Mouse (Mus musculus) heart, embryonic 13.5 days (tissue): ENCODE measurements at regions not wholly inside any gene's neighbourhood (a gene's known extent, or its start where the extent isn't known, plus 50 kb on each side); places are given as distances from the start of the nearest gene placed in this dataset.

Experiments used
- ATAC-seq: fragments of 200-750 bp; cut with Nextera tagmentation; 2 replicates; pipeline ENCODE4 v1.8.0; 2017; ENCODE audit warnings: moderate TSS enrichment; ENCODE audit not compliant: insufficient number of reproducible peaks, low FRiP score, low TSS enrichment; ENCODE audit errors: extremely low read depth
- H3K27ac ChIP-seq: fragments of 300-500 bp; sonication (generic); replicated peaks from 2 replicates; pipeline ENCODE4 v1.5.1; 2015; ENCODE audit warnings: moderate library complexity, mild to moderate bottlenecking, inconsistent platforms
- H3K27me3 ChIP-seq: fragments of 300-500 bp; sonication (generic); replicated peaks from 2 replicates; pipeline ENCODE4 v1.6.1; 2015; ENCODE audit warnings: mild to moderate bottlenecking, inconsistent platforms
- H3K36me3 ChIP-seq: fragments of 300-500 bp; sonication (generic); 2 replicates; pipeline ENCODE4 v1.6.1; 2015; ENCODE audit warnings: mild to moderate bottlenecking, inconsistent platforms
- H3K4me1 ChIP-seq: fragments of 300-500 bp; sonication (generic); 2 replicates; pipeline ENCODE4 v1.6.1; 2015; ENCODE audit warnings: inconsistent platforms
- H3K4me2 ChIP-seq: fragments of 300-500 bp; sonication (generic); 2 replicates; pipeline ENCODE4 v1.6.1; 2015; ENCODE audit warnings: inconsistent platforms, mild to moderate bottlenecking, moderate library complexity
- H3K4me3 ChIP-seq: fragments of 300-500 bp; sonication (generic); 2 replicates; pipeline ENCODE4 v1.5.1; 2015; ENCODE audit warnings: moderate library complexity, mild to moderate bottlenecking, inconsistent platforms
- H3K9ac ChIP-seq: fragments of 300-500 bp; sonication (generic); 2 replicates; pipeline ENCODE4 v1.6.1; 2015; ENCODE audit warnings: inconsistent platforms, mild to moderate bottlenecking, moderate library complexity
- H3K9me3 ChIP-seq: fragments of 300-500 bp; sonication (generic); 2 replicates; pipeline ENCODE4 v1.6.1; 2016; ENCODE audit warnings: inconsistent platforms
- WGBS: fragments of 180-500 bp; shearing (Covaris S2); methylation state at CpG from one replicate; pipeline ENCODE4 v1.1.7; 2015; ENCODE audit warnings: mixed read lengths; 5-methylcytosine and 5-hydroxymethylcytosine counted together

DNA sequence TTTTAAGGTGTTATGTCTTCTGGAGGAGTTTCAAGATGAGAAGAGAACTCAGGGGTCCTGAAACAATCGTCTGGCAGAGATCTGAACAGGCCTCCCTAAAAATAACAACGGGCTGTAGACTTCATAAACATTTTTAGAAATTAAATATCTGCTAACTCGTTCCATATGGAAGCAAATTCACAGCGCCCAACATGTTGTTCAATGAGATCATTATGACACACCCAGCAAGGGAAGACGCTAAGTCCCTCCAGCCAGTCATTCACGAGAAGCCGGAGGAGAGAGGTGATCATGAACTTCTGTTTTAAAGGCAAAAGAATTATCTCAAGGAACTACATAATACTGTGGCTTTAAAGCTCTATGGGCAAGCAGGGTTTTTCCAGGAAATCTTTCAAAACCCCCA, 334.8 kb downstream of the Efna5 start:
- H3K36me3 ChIP-seq = no peaks in the 10 kb centered on the region
- peaks cover 7% of the 10 kb centered on the region for H3K4me1 ChIP-seq
- H3K9me3 ChIP-seq = no peaks in the 10 kb centered on the region
- H3K4me2 ChIP-seq = no peak overlapping the region
- H3K27me3 ChIP-seq = no peaks in the 10 kb centered on the region
- H3K27ac ChIP-seq = no peak overlapping the region
- H3K4me3 ChIP-seq = no peak overlapping the region
- 71% methylated on average over 7 of the region's 7 CpGs for WGBS
- H3K9ac ChIP-seq = no peak overlapping the region
- ATAC-seq = no peak

DNA sequence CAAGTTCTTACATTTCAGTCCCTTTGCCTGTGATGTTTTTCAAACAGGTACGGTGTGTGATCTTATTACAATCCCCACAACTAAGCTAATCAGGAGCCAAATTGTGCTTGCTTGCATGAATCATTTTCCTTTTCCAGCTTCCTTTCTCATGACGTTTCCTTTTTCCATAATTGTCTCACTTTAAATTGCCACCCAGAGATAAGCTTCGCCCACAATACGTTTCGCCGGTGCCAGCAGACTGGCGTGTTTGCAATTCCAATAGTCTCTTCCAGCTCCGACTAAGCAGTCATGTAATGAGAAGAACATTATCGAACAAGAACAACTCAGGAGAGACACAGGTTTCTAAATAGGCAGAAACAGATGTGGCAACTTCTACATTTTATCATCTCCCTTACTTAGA, 335.8 kb downstream of the Efna5 start:
- Histone ChIP-seq H3K27me3 (no peaks in the 10 kb centered on the region), H3K9me3 (no peaks in the 10 kb centered on the region), H3K9ac (0 out of 2 replicates have a peak overlapping the region, but pooled peaks have one; percentile 3), H3K36me3 (no peaks in the 10 kb centered on the region), H3K27ac (no peak overlapping the region), H3K4me1 (peaks cover 7% of the 10 kb centered on the region), H3K4me3 (no peak overlapping the region), H3K4me2 (peak overlapping the region; percentile 46)
- 23% methylated on average over 9 of the region's 9 CpGs for WGBS
- ATAC-seq = no peak

DNA sequence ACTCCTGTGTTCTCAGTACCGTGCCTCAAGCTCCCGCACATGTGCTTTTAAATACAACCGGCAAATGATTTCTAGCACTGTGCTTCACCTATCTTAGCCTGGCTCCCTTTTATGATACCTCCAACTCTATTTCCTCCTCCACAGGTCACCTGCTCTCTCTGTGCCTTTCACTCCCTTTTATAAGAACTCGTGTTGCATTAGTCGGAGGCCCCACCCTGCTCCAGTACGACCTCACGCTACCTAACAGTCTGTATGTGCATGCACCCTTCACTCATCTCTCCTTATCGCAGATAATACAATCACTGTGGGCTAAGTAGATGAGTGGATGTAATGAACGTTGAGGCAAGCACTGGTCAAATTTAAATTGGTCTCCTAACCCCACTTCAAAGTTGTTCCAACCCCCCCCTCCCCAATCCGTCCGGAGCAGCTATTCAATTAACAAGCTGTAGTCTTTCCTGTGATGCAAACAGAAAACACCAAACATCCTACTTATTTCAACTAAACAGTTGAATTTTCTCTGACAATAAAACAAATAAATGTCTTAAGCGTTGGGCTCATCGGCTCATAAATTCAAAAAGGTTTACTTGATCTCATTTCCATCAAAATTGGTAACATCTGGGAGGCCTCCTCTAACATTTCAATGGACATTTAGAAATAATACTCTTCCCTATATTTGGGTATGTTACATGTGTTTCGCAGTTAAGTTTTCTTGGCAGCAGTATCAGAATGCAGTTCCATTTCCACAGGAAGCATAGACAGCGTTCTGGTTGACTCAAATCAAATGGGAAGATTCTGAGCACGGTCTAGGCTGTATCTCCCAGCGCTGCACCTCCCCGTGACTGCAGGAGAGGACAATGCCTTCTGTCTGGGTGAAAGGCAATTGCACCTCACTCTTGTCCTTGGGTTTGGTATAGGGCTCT, 337.8 kb downstream of the Efna5 start:
- Histone ChIP-seq H3K27me3 (no peaks in the 10 kb centered on the region), H3K9me3 (no peaks in the 10 kb centered on the region), H3K27ac (no peak overlapping the region), H3K4me2 (no peak overlapping the region), H3K4me1 (peaks cover 7% of the 10 kb centered on the region), H3K36me3 (no peaks in the 10 kb centered on the region), H3K4me3 (no peak overlapping the region), H3K9ac (no peak overlapping the region)
- WGBS = 77% methylated on average over 18 of the region's 18 CpGs
- no peak for ATAC-seq

DNA sequence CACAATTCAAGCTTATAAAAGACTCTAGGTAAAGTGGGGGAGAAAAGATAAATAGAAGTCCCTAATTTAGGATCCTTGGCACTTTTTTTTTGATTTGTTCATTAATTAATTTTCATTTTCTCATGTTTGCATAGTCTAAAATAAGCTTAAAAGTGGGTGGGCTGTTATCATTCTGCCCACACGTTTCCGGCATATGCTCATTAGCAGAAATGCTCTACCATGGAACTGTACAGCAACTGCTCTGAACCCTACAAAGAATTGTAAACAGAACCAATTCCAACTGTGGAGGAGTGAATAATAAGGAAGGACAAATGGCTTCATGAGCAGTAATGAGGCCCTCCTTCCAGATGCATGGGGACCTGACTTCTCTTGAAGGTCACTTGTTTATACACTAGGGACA, 351.2 kb downstream of the Efna5 start:
- WGBS = 74% methylated on average over 2 of the region's 2 CpGs
- no peaks in the 10 kb centered on the region for H3K36me3 ChIP-seq
- no peak overlapping the region for H3K9ac ChIP-seq
- no peaks in the 10 kb centered on the region for H3K27me3 ChIP-seq
- H3K9me3 ChIP-seq = no peaks in the 10 kb centered on the region
- ATAC-seq = no peak
- no peak overlapping the region for H3K4me3 ChIP-seq
- H3K4me1 ChIP-seq = 0 out of 2 replicates have a peak, but pooled peaks cover 5% of the 10 kb centered on the region
- H3K27ac ChIP-seq = no peak overlapping the region
- no peak overlapping the region for H3K4me2 ChIP-seq

DNA sequence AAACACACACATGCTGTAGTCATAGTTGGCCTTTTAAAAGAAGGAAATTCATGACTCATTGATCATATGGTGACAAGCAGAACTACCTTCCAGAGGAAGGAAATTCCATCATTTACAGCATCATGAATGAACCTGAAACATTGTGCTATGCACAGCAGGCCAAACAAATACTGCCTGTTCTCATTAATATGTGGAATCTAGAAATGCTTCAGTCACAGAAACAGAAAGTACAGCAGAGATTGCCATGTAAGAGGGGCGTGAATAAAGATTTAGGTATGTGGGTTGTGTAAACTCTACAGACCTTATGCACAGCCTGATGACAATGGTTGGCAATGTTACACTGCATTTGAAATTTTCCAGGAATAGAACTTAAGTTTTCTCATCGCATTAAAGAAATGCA, 353.6 kb downstream of the Efna5 start:
- H3K27me3 ChIP-seq = no peaks in the 10 kb centered on the region
- WGBS = 67% methylated on average over 2 of the region's 2 CpGs
- no peaks in the 10 kb centered on the region for H3K9me3 ChIP-seq
- no peak for ATAC-seq
- no peak overlapping the region for H3K9ac ChIP-seq
- no peak overlapping the region for H3K27ac ChIP-seq
- H3K36me3 ChIP-seq = no peaks in the 10 kb centered on the region
- no peak overlapping the region for H3K4me3 ChIP-seq
- 0 out of 2 replicates have a peak, but pooled peaks cover 5% of the 10 kb centered on the region for H3K4me1 ChIP-seq
- no peak overlapping the region for H3K4me2 ChIP-seq

DNA sequence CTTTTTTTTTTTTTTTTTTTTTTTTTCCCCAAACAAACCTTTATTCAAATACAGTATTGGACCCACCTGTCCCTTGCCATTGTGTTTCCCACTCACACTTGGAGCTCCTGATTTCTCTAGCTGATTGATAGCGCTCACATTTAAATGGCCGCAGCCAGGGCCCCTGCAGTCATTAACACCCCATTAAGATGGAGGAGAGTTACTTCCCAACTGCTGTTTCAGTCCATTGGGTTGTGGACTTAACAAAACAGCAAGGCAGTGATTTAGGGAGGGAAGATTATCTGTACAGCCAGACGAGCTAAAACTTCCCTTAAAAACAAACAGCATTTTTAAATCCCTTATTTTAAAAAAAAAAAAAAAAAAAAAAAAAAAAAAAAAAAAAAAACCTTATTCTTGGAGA, 367.5 kb downstream of the Efna5 start:
- H3K4me1 ChIP-seq = no peaks in the 10 kb centered on the region
- no peak overlapping the region for H3K4me3 ChIP-seq
- H3K27ac ChIP-seq = no peak overlapping the region
- no peak overlapping the region for H3K9ac ChIP-seq
- 60% methylated on average over 3 of the region's 3 CpGs for WGBS
- H3K27me3 ChIP-seq = no peaks in the 10 kb centered on the region
- H3K36me3 ChIP-seq = no peaks in the 10 kb centered on the region
- ATAC-seq = no peak
- no peaks in the 10 kb centered on the region for H3K9me3 ChIP-seq
- no peak overlapping the region for H3K4me2 ChIP-seq

DNA sequence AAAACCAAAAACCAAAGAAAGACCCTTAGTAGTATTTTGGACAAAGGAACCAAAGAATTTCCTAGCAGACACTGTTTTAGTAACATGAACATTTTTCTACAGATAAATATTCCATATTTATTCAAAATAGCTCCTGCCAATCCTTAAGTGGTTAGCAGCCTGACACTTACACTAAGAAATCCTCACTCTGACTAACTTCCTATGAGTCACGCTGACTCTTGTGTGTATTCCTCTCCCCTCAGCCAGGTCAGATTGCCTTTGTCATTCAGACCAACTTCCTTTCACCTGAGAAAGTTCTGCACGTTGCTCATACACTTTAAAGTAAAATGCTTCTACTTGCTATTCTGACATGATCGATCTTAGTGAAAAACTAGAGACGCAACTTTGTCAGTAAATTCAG, 370.9 kb downstream of the Efna5 start:
- Histone ChIP-seq H3K36me3 (no peaks in the 10 kb centered on the region), H3K9ac (no peak overlapping the region), H3K4me2 (no peak overlapping the region), H3K4me1 (no peaks in the 10 kb centered on the region), H3K27ac (no peak overlapping the region), H3K4me3 (no peak overlapping the region), H3K27me3 (no peaks in the 10 kb centered on the region), H3K9me3 (no peaks in the 10 kb centered on the region)
- no peak for ATAC-seq
- 79% methylated on average over 4 of the region's 4 CpGs for WGBS

DNA sequence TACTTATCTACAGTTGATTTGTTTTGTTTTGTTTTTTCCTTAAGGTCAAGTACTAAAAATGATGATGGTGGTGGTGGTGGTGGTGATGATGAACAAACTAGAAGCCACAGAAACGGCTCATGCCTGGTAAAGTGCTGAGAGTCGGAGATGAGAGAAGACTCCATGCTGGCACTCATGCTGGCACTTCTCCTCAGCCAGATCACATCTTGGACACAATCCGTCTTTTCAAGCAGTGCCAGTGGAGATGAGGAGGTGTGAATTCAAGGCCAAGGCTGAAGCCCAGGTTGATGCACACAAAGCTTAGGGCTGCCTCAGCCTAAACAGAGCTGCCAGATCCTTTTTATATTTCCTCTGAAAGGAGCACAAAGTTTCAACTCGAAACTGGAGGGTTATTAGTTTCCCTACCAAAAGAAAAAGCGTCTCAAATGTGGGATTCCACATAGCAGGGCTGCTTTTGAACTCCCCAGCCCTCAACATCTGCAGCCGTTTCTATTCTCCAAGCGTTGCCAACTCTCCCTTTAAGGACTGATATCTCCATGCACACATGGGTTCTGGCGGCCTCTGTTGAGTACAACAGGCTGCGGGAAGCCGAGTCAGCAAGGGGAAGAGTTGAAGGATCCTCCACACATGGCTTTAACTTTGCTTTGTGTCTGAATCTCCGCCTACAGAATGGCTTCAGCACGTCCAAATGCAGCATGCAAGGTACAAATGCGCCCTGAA, 373.2 kb downstream of the Efna5 start:
- Histone ChIP-seq H3K4me2 (no peak overlapping the region), H3K9ac (no peak overlapping the region), H3K27me3 (no peaks in the 10 kb centered on the region), H3K27ac (no peak overlapping the region), H3K4me3 (no peak overlapping the region), H3K4me1 (peaks cover 5% of the 10 kb centered on the region; the same call in 1 of the 2 replicates), H3K9me3 (no peaks in the 10 kb centered on the region), H3K36me3 (no peaks in the 10 kb centered on the region)
- 49% methylated on average over 13 of the region's 13 CpGs for WGBS
- no peak for ATAC-seq

DNA sequence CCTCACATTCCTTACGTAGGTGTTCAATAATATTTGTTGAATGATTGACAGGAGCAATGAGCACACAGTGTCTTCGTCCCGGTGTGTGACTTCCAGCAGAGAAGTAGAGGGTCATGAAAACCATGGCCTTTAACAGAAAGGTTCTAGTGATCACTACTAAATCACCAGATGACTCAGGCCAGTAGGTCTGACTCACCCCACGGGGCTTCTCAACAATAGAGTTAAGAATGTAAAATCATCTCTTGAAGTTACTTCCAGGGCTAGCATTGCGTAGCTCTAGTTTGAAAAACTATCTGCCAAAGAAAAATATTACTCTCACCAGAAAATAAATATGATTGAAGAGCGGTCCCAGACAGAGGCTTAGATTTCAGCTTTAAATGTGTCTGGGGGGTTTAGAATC, 376.4 kb downstream of the Efna5 start:
- Histone ChIP-seq H3K36me3 (no peaks in the 10 kb centered on the region), H3K9me3 (no peaks in the 10 kb centered on the region), H3K27me3 (no peaks in the 10 kb centered on the region), H3K27ac (no peak overlapping the region), H3K4me2 (no peak overlapping the region), H3K4me3 (no peak overlapping the region), H3K4me1 (peaks cover 5% of the 10 kb centered on the region; the same call in 1 of the 2 replicates), H3K9ac (no peak overlapping the region)
- no peak for ATAC-seq
- WGBS = 64% methylated on average over 6 of the region's 6 CpGs

DNA sequence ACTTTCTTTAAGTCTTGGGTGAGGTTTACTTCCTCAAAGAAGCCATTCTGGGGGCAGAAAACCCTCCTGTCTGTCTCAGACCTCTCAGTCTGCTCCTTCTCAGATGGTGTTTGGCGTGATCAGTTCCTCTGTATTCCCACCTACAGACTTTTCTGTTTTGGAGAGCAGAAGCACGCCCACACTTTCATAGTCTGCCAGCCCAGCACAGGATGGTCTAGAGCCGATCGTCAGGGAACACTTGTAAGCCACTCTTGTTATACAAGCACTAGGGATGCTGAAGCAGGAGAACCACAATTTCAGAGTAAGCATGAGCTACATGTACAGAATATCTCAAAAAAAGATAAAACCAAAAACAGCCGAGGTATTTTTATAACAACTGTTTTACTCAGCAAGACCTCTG, 410.4 kb downstream of the Efna5 start:
- no peak overlapping the region for H3K27ac ChIP-seq
- WGBS = 78% methylated on average over 5 of the region's 5 CpGs
- H3K4me2 ChIP-seq = no peak overlapping the region
- H3K9ac ChIP-seq = no peak overlapping the region
- ATAC-seq = no peak
- H3K9me3 ChIP-seq = no peaks in the 10 kb centered on the region
- no peaks in the 10 kb centered on the region for H3K36me3 ChIP-seq
- peaks cover 5% of the 10 kb centered on the region; the same call in 1 of the 2 replicates for H3K4me1 ChIP-seq
- no peaks in the 10 kb centered on the region for H3K27me3 ChIP-seq
- no peak overlapping the region for H3K4me3 ChIP-seq

DNA sequence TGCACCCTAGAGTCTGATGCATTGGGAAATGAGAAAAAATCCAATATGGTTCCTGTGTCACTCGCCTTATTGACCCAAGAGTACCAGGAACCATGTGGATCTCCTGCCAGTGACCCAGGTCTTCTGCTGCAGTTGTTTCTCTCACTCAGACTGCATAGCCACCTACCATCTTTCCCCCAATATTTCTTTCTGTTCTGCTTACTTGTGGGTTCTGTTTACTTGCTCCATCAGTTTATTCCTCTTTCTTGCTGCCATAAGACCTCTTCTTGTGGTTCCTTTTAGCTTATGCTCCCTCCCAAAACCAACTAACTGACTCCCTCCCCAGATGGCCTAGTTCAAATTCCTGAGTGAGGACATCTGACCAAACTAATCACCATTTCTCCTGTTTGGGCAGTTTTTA, 411.8 kb downstream of the Efna5 start:
- Histone ChIP-seq H3K27me3 (no peaks in the 10 kb centered on the region), H3K4me1 (peaks cover 5% of the 10 kb centered on the region; the same call in 1 of the 2 replicates), H3K9me3 (no peaks in the 10 kb centered on the region), H3K4me3 (no peak overlapping the region), H3K4me2 (no peak overlapping the region), H3K27ac (no peak overlapping the region), H3K9ac (no peak overlapping the region), H3K36me3 (no peaks in the 10 kb centered on the region)
- ATAC-seq = no peak
- WGBS = 75% methylated on average over 1 of the region's 1 CpGs
